Mouse (Mus musculus) forebrain, embryonic 14.5 days (tissue): ENCODE measurements around the gene Ifne. TPM values are rescaled to one million over a fixed set of nuclear protein-coding genes. Genes with fewer than 3 reads are reported as not detected.

Source experiments
- microRNA counts: library from miRNA; unstranded; fragments of <30 nt; microRNA quantifications from one replicate; lab custom pipeline; 2016
- microRNA-seq: library from miRNA; unstranded; fragments of <30 nt; microRNA quantifications from one replicate; pipeline ENCODE4, GENCODE M21; 2016
- polyA plus RNA-seq: library from polyadenylated mRNA; unstranded; fragments of >200 nt; fragmentation: Nextera tagmentation; extraction: Ambion mirVana; gene quantifications from 2 replicates; pipeline ENCODE4 v1.2.1, GENCODE M21; 2014

The Ifne gene
- polyA plus RNA-seq, 1 experiment from 2014 or later: not detected

MicroRNA genes within 50 kb of the gene (microRNA counts, 519-probe panel; counts per million panel counts)
- microRNA mmu-miR-31 (lab: Ali Mortazavi, UCI): not detected

Small RNA genes lying within 50 kb of the gene (microRNA-seq; reads per million reads assigned to microRNA genes)
- gene Mir31: 57.8 reads per million, percentile 51 among the genes with 10 or more reads in this experiment

Other genes starting within 250 kb of the Ifne start
- not detected in 2 replicates for gene C87499, start 245.8 kb downstream of the Ifne start, polyA plus RNA-seq
- not detected in 2 replicates for gene Ifna13, start 235.7 kb downstream of the Ifne start, polyA plus RNA-seq
- not detected in 2 replicates for gene Ifna16, start 203.3 kb downstream of the Ifne start, polyA plus RNA-seq
- gene Ifna2, start 196.3 kb downstream of the Ifne start, polyA plus RNA-seq: not detected in 2 replicates
- gene Ifnab, start 188.8 kb downstream of the Ifne start, polyA plus RNA-seq: not detected in 2 replicates
- 2.0 and 2.3 TPM in 2 replicates for gene Gm26566, start 158.4 kb downstream of the Ifne start, polyA plus RNA-seq
- 145 and 154 TPM in 2 replicates for gene Klhl9, start 157.7 kb downstream of the Ifne start, polyA plus RNA-seq
- gene Gm13271, start 125.3 kb downstream of the Ifne start, polyA plus RNA-seq: not detected in 2 replicates
- gene Gm13283, start 120.1 kb downstream of the Ifne start, polyA plus RNA-seq: not detected in 2 replicates
- not detected in 2 replicates for gene Gm13290, start 106.4 kb downstream of the Ifne start, polyA plus RNA-seq
- gene Gm13289, start 103.3 kb downstream of the Ifne start, polyA plus RNA-seq: not detected in 2 replicates
- not detected in 2 replicates for gene Gm13272, start 100.4 kb downstream of the Ifne start, polyA plus RNA-seq
- not detected in 2 replicates for gene Ifnz, start 98.1 kb downstream of the Ifne start, polyA plus RNA-seq
- not detected in 2 replicates for gene Gm13276, start 94.5 kb downstream of the Ifne start, polyA plus RNA-seq
- gene Gm13277, start 91.6 kb downstream of the Ifne start, polyA plus RNA-seq: not detected in 2 replicates
- gene Gm13278, start 88.7 kb downstream of the Ifne start, polyA plus RNA-seq: not detected in 2 replicates
- gene Gm13275, start 85.7 kb downstream of the Ifne start, polyA plus RNA-seq: not detected in 2 replicates
- not detected in 2 replicates for gene Gm13279, start 82.8 kb downstream of the Ifne start, polyA plus RNA-seq
- gene Gm13285, start 80.5 kb downstream of the Ifne start, polyA plus RNA-seq: 0.13 and 0.17 TPM in 2 replicates
- not detected in 2 replicates for gene Gm13287, start 76.9 kb downstream of the Ifne start, polyA plus RNA-seq
- gene Gm13288, start 74.7 kb downstream of the Ifne start, polyA plus RNA-seq: not detected in 2 replicates
- gene Ifna7, start 64.0 kb downstream of the Ifne start, polyA plus RNA-seq: not detected in 2 replicates
- gene Ifna11, start 60.2 kb downstream of the Ifne start, polyA plus RNA-seq: not detected in 2 replicates
- not detected in 2 replicates for gene Ifna6, start 52.8 kb downstream of the Ifne start, polyA plus RNA-seq
- gene Ifna5, start 44.7 kb downstream of the Ifne start, polyA plus RNA-seq: not detected in 2 replicates
- not detected in 2 replicates for gene Ifna4, start 38.3 kb downstream of the Ifne start, polyA plus RNA-seq
- not detected in 2 replicates for gene Ifna1, start 30.1 kb downstream of the Ifne start, polyA plus RNA-seq